Mouse (Mus musculus): ENCODE results near the gene Hapln1.

- no peak for TF ChIP-seq CTCF (IDR thresholded peaks at IDR 0.05; ENCODE audit: control insufficient read depth, insufficient read depth, insufficient read length)
- TF ChIP-seq MYOG (IDR thresholded peaks at IDR 0.05; ENCODE audit: control insufficient read depth, extremely low read depth, insufficient read length): no peak
- TF ChIP-seq MAX (IDR thresholded peaks at IDR 0.05): no peak
- no peak for TF ChIP-seq FOSL1 (IDR thresholded peaks at IDR 0.05; ENCODE audit: insufficient read depth, low read length, poor library complexity, severe bottlenecking)
Measured at GRCm38 (mm10) chr13:89528716-89529115, 10.9 kb upstream of the Hapln1 start.
